Mouse (Mus musculus) erythroblast, embryonic 14.5 days (primary cell): Measurements from ENCODE around the gene Yeats2.

Experiments
- GATA1 ChIP-seq: IDR thresholded peaks from 2 replicates; pipeline ENCODE4 v1.6.1; 2012; ENCODE audit warnings: low read length, inconsistent platforms, mixed read lengths
- TAL1 ChIP-seq: IDR thresholded peaks from 3 replicates; pipeline ENCODE4 v1.6.1; 2012; ENCODE audit warnings: low read length, inconsistent platforms, mixed read lengths

DNA sequence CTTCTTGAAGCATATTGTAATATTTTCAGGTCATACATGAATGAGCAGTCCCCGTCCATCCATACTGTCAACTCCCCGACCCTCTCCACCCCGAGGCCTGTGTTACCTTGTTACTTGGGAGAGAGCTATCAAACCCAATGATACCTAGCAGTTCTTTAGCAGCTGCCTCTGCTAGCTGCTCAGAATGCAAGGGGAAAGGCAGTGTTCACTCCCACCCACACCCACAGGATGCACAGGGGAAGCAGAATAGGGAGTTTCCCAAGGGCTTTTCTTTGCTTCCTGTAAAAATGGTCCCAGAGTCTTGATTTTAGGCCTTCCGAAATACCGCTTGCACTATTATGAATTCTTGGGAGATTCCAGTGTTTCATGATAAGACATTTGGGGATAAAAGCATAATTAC is 87.3 kb downstream of the Yeats2 start:
- TF ChIP-seq GATA1 (no peak), TAL1 (no peak)
